Comparison of ENCODE assay signal across 30 mouse cellular contexts in the genomic region with DNA sequence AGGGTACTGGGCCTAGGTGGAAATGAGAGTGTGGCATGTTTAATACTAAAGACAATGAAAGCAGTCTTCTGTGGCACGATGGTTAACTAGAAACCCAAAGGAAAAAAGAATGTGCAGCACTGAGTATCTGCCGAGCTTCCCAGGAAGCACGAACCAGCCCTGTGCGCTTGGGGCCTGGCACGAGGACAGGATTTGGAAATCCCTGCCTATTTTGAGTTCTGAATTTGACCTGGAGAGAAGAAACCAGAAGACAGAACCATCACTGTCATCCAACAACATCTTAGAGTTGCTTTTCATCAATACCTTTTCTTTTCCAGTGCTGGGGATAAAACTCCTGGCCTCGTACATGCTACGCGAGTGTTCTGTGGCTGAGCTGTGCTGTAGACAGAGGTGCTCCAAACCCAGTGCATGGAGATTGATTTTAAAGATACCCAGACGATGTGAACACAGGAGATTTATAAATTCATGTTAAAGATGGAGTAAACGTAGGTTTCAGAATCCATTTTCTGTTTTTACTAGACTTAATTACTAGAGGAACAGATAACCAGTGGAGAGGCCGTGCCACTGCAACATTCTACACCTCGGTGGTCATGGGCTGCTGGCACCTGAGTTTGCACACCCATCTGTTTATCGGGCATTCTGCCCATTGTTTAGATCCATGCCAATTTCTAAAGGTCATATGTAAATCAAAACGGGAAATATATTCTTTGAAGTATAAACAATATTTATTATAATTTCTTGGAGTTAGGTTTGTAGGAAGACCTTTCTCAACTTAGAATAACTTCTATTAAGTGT. TPM values are rescaled to one million over a fixed set of nuclear protein-coding genes. Genes with fewer than 3 reads are reported as not detected.
A peak's percentile ranks its signal among the peaks of the same experiment; 100 is the strongest.
DNase-seq lines count a peak whose midpoint lies in the region; ATAC-seq lines count a peak whose summit lies in the region.
"Had no signal": no experiment of that assay in that cellular context is flagged by ENCODE, and none has a peak within 500 bp of the region (broad histone marks: within the 10 kb centered on the region; RNA-seq: fewer than 3 reads in every experiment).

No protein-coding gene starts in this region.

- ATAC-seq in midbrain, embryonic 11.5 days (ENCODE audit: low FRiP score): no peak
- no peak for ATAC-seq in midbrain, embryonic 13.5 days
- ATAC-seq: forebrain, postnatal 0 days; intestine, embryonic 16.5 days; Patski had no signal

- H3K4me1 ChIP-seq in midbrain, embryonic 11.5 days (ENCODE audit: control insufficient read depth, insufficient read depth, low read length): no peaks in the 10 kb centered on the region
- no peaks in the 10 kb centered on the region for H3K4me1 ChIP-seq in midbrain, embryonic 13.5 days (replicated peaks)
- no peaks in the 10 kb centered on the region for H3K4me1 ChIP-seq in heart, embryonic 10.5 days
- H3K4me1 ChIP-seq: embryonic facial prominence, embryonic 10.5 days; embryonic facial prominence, embryonic 15.5 days; forebrain, embryonic 12.5 days; heart, embryonic 15.5 days; hindbrain, embryonic 12.5 days; limb, embryonic 12.5 days; liver, embryonic 15.5 days; lung, embryonic 15.5 days; midbrain, embryonic 12.5 days; neural tube, embryonic 12.5 days had no signal

- DNase-seq in midbrain, embryonic 11.5 days (ENCODE audit: low spot score, missing footprints): peak; percentile 80
- peak; percentile 67 to 75 for DNase-seq in cerebellum, adult 18-20 months
- peak; percentile 88 to 90 for DNase-seq in cerebellum, postnatal 10 days
- no peak for DNase-seq in heart, embryonic 10.5 days (ENCODE audit: low spot score)
- DNase-seq in lung, postnatal 25 days (ENCODE audit: low spot score): no peak
- DNase-seq in frontal cortex, adult 2 months (ENCODE audit: extremely low spot score in 1 of 2, low spot score in 1 of 2): no peak
- DNase-seq: adrenal gland, postnatal 10 days; forebrain, postnatal 0 days; gastrocnemius, postnatal 10 days; kidney, adult 9 months; kidney, postnatal 10 days; layer of hippocampus, adult 9-11 months; lung, postnatal 36 days; right cerebral cortex, postnatal 4 days; thymus, adult 18-20 months; thymus, postnatal 36 days had no signal

- no peaks in the 10 kb centered on the region for H3K27me3 ChIP-seq in midbrain, embryonic 11.5 days (ENCODE audit: control insufficient read depth, insufficient read depth, low read length)
- no peaks in the 10 kb centered on the region for H3K27me3 ChIP-seq in midbrain, embryonic 13.5 days
- no peaks in the 10 kb centered on the region for H3K27me3 ChIP-seq in heart, embryonic 10.5 days (ENCODE audit: insufficient read depth, poor library complexity, severe bottlenecking)
- H3K27me3 ChIP-seq: embryonic facial prominence, embryonic 15.5 days; forebrain, embryonic 12.5 days; heart, embryonic 15.5 days; hindbrain, embryonic 12.5 days; limb, embryonic 12.5 days; liver, embryonic 15.5 days; lung, embryonic 15.5 days; midbrain, embryonic 12.5 days; neural tube, embryonic 12.5 days; Patski had no signal

- H3K27ac ChIP-seq in midbrain, embryonic 11.5 days (ENCODE audit: low read depth, low read length): no peak overlapping the region
- no peak overlapping the region for H3K27ac ChIP-seq in midbrain, embryonic 13.5 days
- no peak overlapping the region for H3K27ac ChIP-seq in heart, embryonic 10.5 days
- H3K27ac ChIP-seq: embryonic facial prominence, embryonic 10.5 days; embryonic facial prominence, embryonic 15.5 days; forebrain, embryonic 12.5 days; heart, embryonic 15.5 days; hindbrain, embryonic 12.5 days; limb, embryonic 12.5 days; liver, embryonic 15.5 days; lung, embryonic 15.5 days; midbrain, embryonic 12.5 days; neural tube, embryonic 12.5 days; stomach, postnatal 0 days had no signal

- no peak overlapping the region for H3K9ac ChIP-seq in midbrain, embryonic 11.5 days (ENCODE audit: low read length)
- H3K9ac ChIP-seq in midbrain, embryonic 13.5 days (replicated peaks): no peak overlapping the region
- H3K9ac ChIP-seq: embryonic facial prominence, embryonic 15.5 days; forebrain, embryonic 12.5 days; forebrain, postnatal 0 days; heart, embryonic 15.5 days; hindbrain, embryonic 12.5 days; limb, embryonic 12.5 days; liver, embryonic 15.5 days; lung, embryonic 15.5 days; midbrain, embryonic 12.5 days; neural tube, embryonic 12.5 days had no signal

- no peaks in the 10 kb centered on the region for H3K9me3 ChIP-seq in midbrain, embryonic 11.5 days (ENCODE audit: control insufficient read depth, low read length)
- no peaks in the 10 kb centered on the region for H3K9me3 ChIP-seq in midbrain, embryonic 13.5 days
- no peaks in the 10 kb centered on the region for H3K9me3 ChIP-seq in heart, embryonic 10.5 days
- H3K9me3 ChIP-seq: embryonic facial prominence, embryonic 10.5 days; embryonic facial prominence, embryonic 15.5 days; forebrain, embryonic 12.5 days; heart, embryonic 15.5 days; hindbrain, embryonic 12.5 days; limb, embryonic 12.5 days; liver, embryonic 15.5 days; lung, embryonic 15.5 days; midbrain, embryonic 12.5 days; neural tube, embryonic 12.5 days had no signal

- no peak overlapping the region for H3K4me3 ChIP-seq in midbrain, embryonic 11.5 days (ENCODE audit: low read depth, low read length)
- H3K4me3 ChIP-seq in midbrain, embryonic 13.5 days (replicated peaks): no peak overlapping the region
- H3K4me3 ChIP-seq in heart, embryonic 10.5 days: no peak overlapping the region
- H3K4me3 ChIP-seq: embryonic facial prominence, embryonic 10.5 days; embryonic facial prominence, embryonic 15.5 days; forebrain, embryonic 12.5 days; heart, embryonic 15.5 days; hindbrain, embryonic 12.5 days; limb, embryonic 12.5 days; liver, embryonic 15.5 days; lung, embryonic 15.5 days; midbrain, embryonic 12.5 days; neural tube, embryonic 12.5 days had no signal

- H3K36me3 ChIP-seq in midbrain, embryonic 11.5 days (ENCODE audit: control insufficient read depth, insufficient read depth, low read length): no peaks in the 10 kb centered on the region
- H3K36me3 ChIP-seq in midbrain, embryonic 13.5 days: no peaks in the 10 kb centered on the region
- no peaks in the 10 kb centered on the region for H3K36me3 ChIP-seq in heart, embryonic 10.5 days
- H3K36me3 ChIP-seq: embryonic facial prominence, embryonic 10.5 days; embryonic facial prominence, embryonic 15.5 days; forebrain, embryonic 12.5 days; heart, embryonic 15.5 days; hindbrain, embryonic 12.5 days; limb, embryonic 12.5 days; liver, embryonic 15.5 days; lung, embryonic 15.5 days; midbrain, embryonic 12.5 days; neural tube, embryonic 12.5 days had no signal

- 88% methylated on average over 14 of the region's 14 CpGs for WGBS in midbrain, embryonic 11.5 days
- 92% methylated on average over 14 of the region's 14 CpGs for WGBS in midbrain, embryonic 13.5 days
- 85% methylated on average over 14 of the region's 14 CpGs for WGBS in heart, embryonic 10.5 days

- H3K4me2 ChIP-seq in midbrain, embryonic 11.5 days: no peak overlapping the region
- H3K4me2 ChIP-seq in midbrain, embryonic 13.5 days (replicated peaks): no peak overlapping the region
- H3K4me2 ChIP-seq: embryonic facial prominence, embryonic 15.5 days; forebrain, embryonic 12.5 days; heart, embryonic 15.5 days; hindbrain, embryonic 12.5 days; limb, embryonic 12.5 days; liver, embryonic 15.5 days; lung, embryonic 15.5 days; midbrain, embryonic 12.5 days; neural tube, embryonic 12.5 days had no signal

RNA-seq across cellular contexts. Expression of a gene that starts 17.9 kb away (rescaled TPM):
- 145 and 148 TPM in 2 replicates for polyA plus RNA-seq in midbrain, embryonic 11.5 days (2014; fragmentation: Nextera tagmentation; extraction: Ambion mirVana)
- polyA plus RNA-seq in midbrain, embryonic 13.5 days (2015; fragmentation: Nextera tagmentation; extraction: Ambion mirVana): 111 and 117 TPM in 2 replicates
- 77.5 and 82.5 TPM in 2 replicates for polyA plus RNA-seq in heart, embryonic 10.5 days (2016; fragmentation: Nextera tagmentation; extraction: Ambion mirVana)
- polyA plus RNA-seq in frontal cortex, adult 2 months (2012; rRNA removed): 67.5 and 75.1 TPM in 2 replicates

Comparison
In these comparisons a context has a peak if more than half of its experiments do, and no peak if none do; other contexts are left out.
1. DNase-seq: peak in midbrain, embryonic 11.5 days (single experiment), cerebellum, adult 18-20 months (2 of 2) and cerebellum, postnatal 10 days (2 of 2); none in heart, embryonic 10.5 days (single experiment), lung, postnatal 25 days (single experiment) and frontal cortex, adult 2 months (0 of 2).